Mouse (Mus musculus) myocyte (in vitro differentiated cells): ENCODE measurements around the gene Kif26b. TPM values are rescaled to one million over a fixed set of nuclear protein-coding genes. Genes with fewer than 3 reads are reported as not detected.

Source experiments
- H3K27me3 ChIP-seq: one replicate; pipeline ENCODE4 v1.6.1; 2011; ENCODE audit not compliant: control insufficient read depth, insufficient read depth, insufficient read length
- H3K36me3 ChIP-seq: one replicate; pipeline ENCODE4 v1.6.1; 2011; ENCODE audit not compliant: control insufficient read depth, insufficient read depth
- H3K4me2 ChIP-seq: one replicate; pipeline ENCODE4 v1.6.1; 2011; ENCODE audit warnings: low read depth, control low read depth
- H3K4me3 ChIP-seq: one replicate; pipeline ENCODE4 v1.5.1; 2011; ENCODE audit warnings: mild to moderate bottlenecking, control low read depth, moderate library complexity
- H3K79me2 ChIP-seq: one replicate; pipeline ENCODE4 v1.6.1; 2011; ENCODE audit not compliant: control insufficient read depth, insufficient read depth
- H3ac ChIP-seq: one replicate; pipeline ENCODE4 v1.6.1; 2011; ENCODE audit not compliant: control insufficient read depth, insufficient read length
- CEBPB ChIP-seq: IDR thresholded peaks from 2 replicates; pipeline ENCODE4 v1.6.1; 2011; ENCODE audit warnings: mild to moderate bottlenecking, moderate library complexity; ENCODE audit not compliant: poor library complexity, insufficient read depth, severe bottlenecking
- E2F4 ChIP-seq: IDR thresholded peaks from one replicate; pipeline ENCODE4 v1.6.1; 2011; ENCODE audit warnings: mild to moderate bottlenecking, control low read depth, moderate library complexity; ENCODE audit not compliant: insufficient read depth
- MAX ChIP-seq: IDR thresholded peaks from one replicate; pipeline ENCODE4 v1.6.1; 2011; ENCODE audit warnings: low read depth, mild to moderate bottlenecking, control low read depth
- MYOD1 ChIP-seq, 3 experiments: IDR thresholded peaks; one replicate each; pipeline ENCODE4 v1.6.1; 2011; ENCODE audit warnings: control low read depth in 2 of 3, low read depth in 2 of 3, mild to moderate bottlenecking in 2 of 3, moderate library complexity in 1 of 3; ENCODE audit not compliant: insufficient read length in 2 of 3, control insufficient read depth in 1 of 3
- MYOG ChIP-seq, 3 experiments: IDR thresholded peaks; one replicate each; pipeline ENCODE4 v1.6.1; 2011; ENCODE audit warnings: control low read depth in 2 of 3, low read depth in 2 of 3, mild to moderate bottlenecking in 2 of 3; ENCODE audit not compliant: insufficient read length in 2 of 3, control insufficient read depth in 1 of 3, insufficient read depth in 1 of 3
- POLR2A ChIP-seq: IDR thresholded peaks from one replicate; pipeline ENCODE4 v1.6.1; 2011; ENCODE audit warnings: low read depth, mild to moderate bottlenecking, control low read depth, moderate library complexity; ENCODE audit not compliant: insufficient read length
- POLR2AphosphoS2 ChIP-seq: IDR thresholded peaks from one replicate; pipeline ENCODE4 v1.6.1; 2011; ENCODE audit warnings: low read depth, control low read depth; ENCODE audit not compliant: insufficient read length
- REST ChIP-seq: IDR thresholded peaks from one replicate; pipeline ENCODE4 v1.6.1; 2011; ENCODE audit warnings: mild to moderate bottlenecking, control low read depth, moderate library complexity; ENCODE audit not compliant: insufficient read depth, insufficient read length
- SRF ChIP-seq: IDR thresholded peaks from one replicate; pipeline ENCODE4 v1.6.1; 2011; ENCODE audit warnings: low read depth; ENCODE audit not compliant: control insufficient read depth, insufficient read length
- TCF12 ChIP-seq: IDR thresholded peaks from one replicate; pipeline ENCODE4 v1.6.1; 2011; ENCODE audit warnings: mild to moderate bottlenecking, control low read depth; ENCODE audit not compliant: poor library complexity, insufficient read depth, severe bottlenecking
- TCF3 ChIP-seq: IDR thresholded peaks from one replicate; pipeline ENCODE4 v1.6.1; 2011; ENCODE audit warnings: low read depth, control low read depth; ENCODE audit not compliant: insufficient read length
- USF1 ChIP-seq: IDR thresholded peaks from one replicate; pipeline ENCODE4 v1.6.1; 2011; ENCODE audit warnings: low read depth, mild to moderate bottlenecking, control low read depth, moderate library complexity
- polyA plus RNA-seq: library from polyadenylated mRNA; unstranded; fragments of >200 nt; fragmentation: generic; extraction: Trizol; gene quantifications from one replicate; pipeline ENCODE4 v1.2.1, GENCODE M21; 2012; ENCODE audit warnings: missing spikeins

Kif26b gene
- polyA plus RNA-seq, 1 experiment: 5.9 TPM

DNA sequence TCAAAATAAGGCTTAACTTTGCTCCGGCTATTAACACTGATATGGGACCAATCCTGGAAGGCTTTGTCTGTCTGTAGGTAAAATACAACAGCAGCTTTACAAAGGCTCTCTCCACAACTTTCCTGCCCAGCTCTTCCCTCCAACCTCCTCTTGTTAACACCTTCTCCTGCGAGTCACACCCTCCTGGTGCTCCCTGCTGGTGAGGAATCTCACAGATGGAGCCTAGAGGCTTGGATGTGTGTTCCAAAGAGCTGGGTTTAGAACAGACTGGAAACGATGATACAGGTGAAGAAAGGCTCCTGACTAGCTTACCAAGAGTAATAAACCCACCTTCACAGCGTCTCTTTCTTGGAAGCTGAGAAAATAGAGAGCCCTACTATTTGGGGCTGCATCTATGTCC is 400.6 kb downstream of the Kif26b start:
- H3K36me3 ChIP-seq: no peaks in the 10 kb centered on the region
- TF ChIP-seq REST (no peak), E2F4 (no peak), MYOD1 (IDR thresholded peaks at IDR 0.05; ENCODE audit: control insufficient read depth in 1 of 3, insufficient read length in 2 of 3, low read depth in 2 of 3) (no peak), POLR2A (no peak), MAX (no peak), MYOG (IDR thresholded peaks at IDR 0.05; ENCODE audit: control insufficient read depth in 1 of 3, insufficient read depth in 1 of 3, insufficient read length in 2 of 3, low read depth in 2 of 3) (no peak), USF1 (no peak), SRF (no peak), CEBPB (no peak), TCF3 (no peak)
- no peak overlapping the region for H3ac ChIP-seq
- no peaks in the 10 kb centered on the region for H3K79me2 ChIP-seq
- no peak overlapping the region for H3K4me3 ChIP-seq
- H3K27me3 ChIP-seq: no peaks in the 10 kb centered on the region
- H3K4me2 ChIP-seq: no peak overlapping the region

DNA sequence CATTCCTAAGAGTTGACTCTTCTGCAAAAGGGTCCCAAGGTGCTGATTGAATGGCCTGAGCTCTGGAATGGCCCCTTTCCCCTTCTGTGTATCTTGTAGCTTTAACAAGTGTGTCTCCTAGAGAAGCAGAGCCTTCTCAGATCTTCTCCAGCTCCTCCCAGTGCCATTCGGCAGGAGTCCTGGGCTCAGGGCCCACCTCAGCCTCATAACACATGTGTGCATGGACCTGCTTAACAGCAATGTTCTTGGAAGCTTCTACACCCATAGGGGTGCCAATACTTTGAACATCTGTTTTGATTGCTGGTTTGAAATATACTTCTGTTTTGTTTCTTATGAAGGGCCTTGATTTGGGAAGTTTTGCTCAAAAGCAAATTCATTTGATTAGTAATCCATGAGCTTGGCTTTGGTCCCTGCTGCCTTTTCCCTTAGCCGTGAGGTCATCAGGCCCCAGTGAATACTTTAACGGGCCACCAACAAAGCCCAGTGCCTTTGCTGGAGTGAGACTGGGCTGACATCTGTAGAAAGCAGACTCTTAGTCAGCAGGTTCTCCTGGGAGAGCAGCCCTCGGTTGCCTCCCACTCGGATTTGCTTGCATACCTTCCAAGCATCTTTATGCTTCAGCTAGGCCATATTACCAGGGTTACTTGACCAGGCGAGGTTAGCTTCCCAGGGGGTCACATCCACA is 405.2 kb downstream of the Kif26b start:
- no peaks in the 10 kb centered on the region for H3K79me2 ChIP-seq
- no peak overlapping the region for H3K4me3 ChIP-seq
- no peak overlapping the region for H3K4me2 ChIP-seq
- H3K27me3 ChIP-seq: no peaks in the 10 kb centered on the region
- H3K36me3 ChIP-seq: no peaks in the 10 kb centered on the region
- TF ChIP-seq TCF12: no peak
- TF ChIP-seq MYOD1 (IDR thresholded peaks at IDR 0.05; ENCODE audit: control insufficient read depth in 1 of 3, insufficient read length in 2 of 3, low read depth in 2 of 3): no peak
- TF ChIP-seq USF1: no peak
- no peak for TF ChIP-seq POLR2AphosphoS2
- no peak for TF ChIP-seq TCF3
- no peak for TF ChIP-seq MAX
- TF ChIP-seq MYOG (IDR thresholded peaks at IDR 0.05; ENCODE audit: control insufficient read depth in 1 of 3, insufficient read depth in 1 of 3, insufficient read length in 2 of 3, low read depth in 2 of 3): no peak
- no peak for TF ChIP-seq REST
- no peak for TF ChIP-seq POLR2A
- no peak for TF ChIP-seq SRF
- TF ChIP-seq E2F4: no peak
- H3ac ChIP-seq: no peak overlapping the region

DNA sequence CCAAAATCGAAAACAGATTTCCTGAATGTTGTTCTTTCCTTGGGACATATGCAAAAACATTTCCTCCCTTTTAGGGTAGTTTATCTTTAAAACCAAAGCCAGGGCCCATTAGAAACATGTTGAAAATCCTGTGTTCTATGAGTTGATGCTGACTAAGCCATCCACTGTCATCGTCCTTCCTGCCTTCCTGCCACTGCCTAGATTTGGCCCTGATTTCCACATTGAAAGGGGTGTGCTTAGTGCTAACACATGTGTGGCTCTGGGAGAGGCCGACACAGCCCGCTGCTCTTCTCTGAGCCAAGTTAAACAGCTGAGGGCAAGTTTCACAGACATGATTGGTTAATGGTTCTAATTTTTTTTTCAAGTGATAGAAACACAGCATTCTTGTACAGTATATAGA is 407.5 kb downstream of the Kif26b start:
- Histone ChIP-seq H3K4me3 (no peak overlapping the region), H3K4me2 (no peak overlapping the region), H3ac (no peak overlapping the region), H3K79me2 (no peaks in the 10 kb centered on the region), H3K36me3 (no peaks in the 10 kb centered on the region), H3K27me3 (no peaks in the 10 kb centered on the region)
- TF ChIP-seq MYOD1 (IDR thresholded peaks at IDR 0.05; ENCODE audit: control insufficient read depth in 1 of 3, insufficient read length in 2 of 3, low read depth in 2 of 3) (peak in 1 of 3 experiments; percentile 8), SRF (no peak), MYOG (IDR thresholded peaks at IDR 0.05; ENCODE audit: control insufficient read depth in 1 of 3, insufficient read depth in 1 of 3, insufficient read length in 2 of 3, low read depth in 2 of 3) (peak in 2 of 3 experiments; percentile 3 to 40)

DNA sequence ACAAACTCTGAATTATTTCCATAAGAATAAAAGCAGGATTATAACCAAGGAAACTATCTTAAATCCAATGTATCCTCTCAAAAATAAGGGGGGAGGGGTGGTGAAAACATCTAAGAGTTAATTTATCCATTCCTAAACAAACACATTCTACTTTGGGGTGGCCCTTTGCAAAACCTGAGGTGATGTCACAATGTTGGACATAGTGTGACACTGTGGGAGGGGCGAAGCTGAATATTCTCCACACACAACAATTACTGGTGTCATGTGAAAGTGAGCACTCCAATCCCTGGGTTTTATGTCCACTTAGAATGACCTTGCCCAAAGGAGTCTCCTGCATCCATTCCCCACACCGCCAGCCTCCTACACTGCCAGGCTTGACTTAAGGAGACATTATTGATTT is 408.1 kb downstream of the Kif26b start:
- Histone ChIP-seq H3K4me2 (no peak overlapping the region), H3K79me2 (no peaks in the 10 kb centered on the region), H3K4me3 (no peak overlapping the region), H3ac (no peak overlapping the region), H3K36me3 (no peaks in the 10 kb centered on the region), H3K27me3 (no peaks in the 10 kb centered on the region)
- TF ChIP-seq SRF: no peak
- no peak for TF ChIP-seq REST
- no peak for TF ChIP-seq MYOG (IDR thresholded peaks at IDR 0.05; ENCODE audit: control insufficient read depth in 1 of 3, insufficient read depth in 1 of 3, insufficient read length in 2 of 3, low read depth in 2 of 3)
- no peak for TF ChIP-seq TCF3
- TF ChIP-seq USF1: no peak
- no peak for TF ChIP-seq CEBPB
- no peak for TF ChIP-seq MAX
- no peak for TF ChIP-seq E2F4
- no peak for TF ChIP-seq POLR2AphosphoS2
- no peak for TF ChIP-seq POLR2A
- TF ChIP-seq TCF12: no peak

DNA sequence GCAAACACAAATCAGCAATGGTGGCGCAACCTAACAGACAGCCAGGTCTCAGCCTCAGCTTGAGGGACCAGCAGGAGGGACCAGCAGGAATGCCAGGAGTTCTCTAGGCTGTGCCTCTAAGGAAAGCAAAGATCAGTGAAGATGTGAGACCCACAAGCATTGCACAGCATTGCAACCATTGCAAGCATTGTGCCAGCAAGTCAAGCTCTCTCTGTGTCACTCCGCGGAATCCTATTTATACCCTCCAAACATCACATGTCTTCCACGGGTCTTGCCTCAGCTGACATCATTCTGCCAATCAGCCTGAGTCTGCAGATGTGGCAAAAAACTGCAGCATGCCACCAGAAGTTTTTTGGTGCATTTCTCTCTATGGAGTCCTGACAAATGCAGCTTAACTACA is 411.4 kb downstream of the Kif26b start:
- no peaks in the 10 kb centered on the region for H3K36me3 ChIP-seq
- H3K4me2 ChIP-seq: no peak overlapping the region
- no peak overlapping the region for H3ac ChIP-seq
- H3K4me3 ChIP-seq: no peak overlapping the region
- no peaks in the 10 kb centered on the region for H3K27me3 ChIP-seq
- TF ChIP-seq POLR2A: no peak
- peak; percentile 57; the same call in 1 of the 2 replicates for TF ChIP-seq CEBPB
- no peaks in the 10 kb centered on the region for H3K79me2 ChIP-seq
